Mouse (Mus musculus): ENCODE data around the gene Zp2.
A peak's percentile ranks its signal among the peaks of the same experiment; 100 is the strongest.

Zp2 gene

DNA sequence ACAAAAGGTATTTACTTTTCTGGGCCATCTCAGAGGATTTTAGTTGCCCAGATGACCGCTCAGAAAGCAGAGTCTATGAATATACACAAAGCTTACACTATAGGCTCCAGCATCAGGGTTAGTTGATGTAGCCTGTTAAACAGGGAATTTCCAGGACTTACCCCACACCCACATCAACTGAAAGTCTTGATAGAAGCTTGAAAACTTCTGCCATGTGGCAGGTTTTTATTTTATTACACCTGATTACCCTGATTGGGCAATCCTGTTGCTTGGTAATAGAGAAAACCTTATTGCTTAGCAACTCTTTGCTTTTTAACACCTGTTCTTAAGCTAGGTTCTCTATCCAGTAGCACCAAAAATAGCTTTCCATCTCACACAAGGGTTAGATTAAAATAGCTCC, 2.3 kb downstream of the Zp2 start:
- DNase-seq (ENCODE audit: low spot score in 2 of 2) = no peak

DNA sequence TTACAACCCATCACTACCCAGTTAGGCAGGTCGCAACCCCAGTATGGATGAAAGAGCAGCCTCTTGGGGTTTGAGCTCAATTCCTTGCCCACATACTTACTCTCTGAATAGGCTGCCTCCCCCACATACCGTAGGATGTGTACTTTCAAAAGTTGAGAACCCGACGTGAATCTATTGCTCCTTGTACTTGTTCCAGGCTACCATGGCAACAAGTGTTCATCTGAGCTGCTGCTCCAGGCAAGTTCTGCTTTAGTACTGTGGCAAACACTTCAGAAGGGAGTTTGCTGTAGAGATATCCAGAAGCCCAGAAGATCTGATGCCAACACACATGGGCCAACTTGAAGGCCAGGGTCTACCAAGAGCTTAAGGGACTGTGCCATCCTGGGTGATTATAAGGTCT, 16.1 kb downstream of the Zp2 start:
- no peak for DNase-seq (ENCODE audit: low spot score in 2 of 2)

DNA sequence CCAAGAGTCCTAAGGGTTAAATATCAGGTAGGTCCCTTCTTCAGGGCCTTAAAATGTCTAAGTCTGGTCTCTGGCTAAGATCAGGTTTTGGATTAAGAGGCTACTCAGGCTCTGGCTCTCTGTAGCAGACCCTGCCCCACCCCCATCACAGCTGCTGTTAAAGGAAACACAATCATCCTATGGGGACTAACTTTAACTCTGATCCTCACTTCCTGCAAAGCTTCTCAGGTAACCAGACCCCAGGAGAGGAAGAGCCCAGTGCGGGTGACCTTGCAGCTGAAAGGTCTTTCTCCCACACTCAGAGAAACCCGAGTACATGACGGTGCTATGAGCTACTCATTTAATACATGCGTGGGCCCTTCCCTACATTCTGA, 17.4 kb downstream of the Zp2 start:
- no peak for DNase-seq (ENCODE audit: low spot score in 2 of 2)

DNA sequence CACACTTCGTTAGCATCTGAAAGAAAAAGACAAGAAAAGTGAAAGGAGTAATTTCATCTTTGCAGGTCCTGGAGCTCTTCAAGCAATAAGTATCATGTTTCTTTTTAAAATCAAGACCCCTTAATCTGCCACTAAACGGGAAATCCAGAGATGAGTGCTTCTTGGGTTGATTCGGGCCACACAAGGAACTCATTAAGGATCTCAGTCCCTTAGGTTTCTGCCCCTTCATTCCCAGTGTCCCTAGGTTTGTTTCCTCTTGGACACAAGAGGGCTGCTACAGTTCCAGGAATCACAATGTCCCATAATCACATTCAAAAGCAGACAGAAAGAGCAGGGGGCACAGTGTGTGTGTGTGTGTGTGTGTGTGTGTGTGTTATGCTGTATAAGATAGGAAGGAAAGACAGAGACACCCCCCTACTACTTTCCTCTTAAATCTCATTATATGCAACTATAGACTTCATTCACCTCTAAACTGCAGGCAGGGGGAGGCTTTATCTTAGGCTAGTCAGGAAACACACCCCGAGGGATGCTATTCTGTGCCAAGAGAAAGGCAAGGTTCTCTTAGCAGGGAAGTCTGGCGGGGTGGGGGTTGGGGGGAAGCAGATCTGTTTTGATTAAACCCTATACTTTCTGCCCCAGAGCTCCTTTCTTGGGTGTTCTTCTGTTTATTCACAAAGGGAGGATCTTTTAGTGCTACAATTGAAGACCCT, 18.0 kb downstream of the Zp2 start:
- no peak for DNase-seq (ENCODE audit: low spot score in 2 of 2)

DNA sequence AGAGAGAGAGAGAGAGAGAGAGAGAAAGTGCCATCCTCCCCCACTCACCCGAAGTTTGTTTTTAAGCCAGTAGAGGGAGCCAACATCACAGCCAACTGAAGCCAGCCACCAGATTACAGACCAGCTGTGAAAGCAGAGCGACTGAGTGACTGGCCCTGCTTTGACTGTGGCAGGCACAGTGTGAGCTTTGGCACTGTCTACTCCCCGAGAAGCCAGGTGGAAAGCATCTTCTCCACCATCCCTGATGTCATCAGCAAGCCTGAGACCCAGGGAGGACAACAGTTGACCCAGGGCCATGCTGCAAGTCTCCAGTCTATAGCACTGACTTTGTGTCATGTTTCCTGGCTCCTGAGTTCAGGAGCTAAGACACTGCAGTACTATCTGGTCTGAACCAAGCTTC, 20.2 kb downstream of the Zp2 start:
- no peak for DNase-seq (ENCODE audit: low spot score in 2 of 2)

DNA sequence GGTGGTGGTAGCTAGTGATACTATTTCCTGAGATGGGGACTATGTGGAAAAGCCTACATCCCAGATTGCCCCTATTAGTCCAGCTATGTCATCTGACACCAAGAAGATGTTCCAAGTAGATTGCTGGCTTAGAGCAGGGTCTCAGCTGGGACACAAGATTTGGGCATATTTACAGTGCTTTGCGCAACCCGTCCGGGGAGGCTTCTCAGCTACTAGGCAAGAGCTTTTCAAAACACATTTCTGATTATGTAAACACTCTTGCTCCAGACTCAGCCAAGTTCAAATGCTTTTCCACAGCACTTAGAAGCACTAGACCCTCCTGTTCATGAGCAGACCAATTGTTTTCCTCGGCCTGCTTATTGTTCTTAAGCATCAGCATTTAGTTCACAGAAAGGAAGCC, 21.3 kb downstream of the Zp2 start:
- DNase-seq (ENCODE audit: low spot score in 2 of 2) = no peak

DNA sequence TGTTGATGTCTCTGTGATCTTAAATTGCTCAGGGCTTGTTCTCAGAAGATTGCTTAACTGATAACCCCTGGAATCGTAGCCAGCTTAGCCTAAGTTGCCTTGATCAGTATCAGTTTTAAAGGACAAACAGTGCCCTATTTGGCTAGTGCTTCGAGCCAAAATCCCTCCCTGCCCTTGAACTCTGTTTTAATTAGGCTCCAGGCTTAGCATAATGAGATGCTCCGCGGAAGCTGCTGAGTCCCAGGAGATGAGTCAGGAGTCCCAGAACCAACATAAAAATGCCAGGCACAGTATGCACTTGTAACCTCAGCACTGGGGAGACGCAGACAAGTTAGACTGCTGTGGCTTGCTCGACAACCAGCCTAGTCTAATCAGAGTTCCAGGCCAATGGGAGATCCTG, 27.6 kb downstream of the Zp2 start:
- DNase-seq (ENCODE audit: low spot score in 2 of 2) = no peak

DNA sequence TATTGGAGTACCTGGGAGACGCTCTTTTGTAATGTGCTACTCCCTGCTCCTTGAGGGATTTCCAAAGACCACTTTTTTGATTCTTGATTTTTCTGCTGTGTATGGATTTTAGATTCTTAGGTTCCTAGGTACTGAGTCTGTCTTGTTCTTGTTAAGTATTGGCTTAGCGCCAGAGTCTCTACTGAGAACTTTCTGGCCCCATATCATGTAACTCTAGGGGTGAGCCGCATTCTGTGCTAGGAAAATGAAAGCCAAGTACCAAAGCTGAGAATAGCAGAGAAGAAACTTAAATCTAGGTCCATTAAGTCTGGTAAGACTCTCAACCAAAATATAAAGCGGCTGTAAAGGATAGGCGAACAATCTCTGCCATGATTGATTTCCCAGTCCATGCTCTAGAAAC, 28.1 kb downstream of the Zp2 start:
- DNase-seq (ENCODE audit: low spot score in 2 of 2) = no peak

DNA sequence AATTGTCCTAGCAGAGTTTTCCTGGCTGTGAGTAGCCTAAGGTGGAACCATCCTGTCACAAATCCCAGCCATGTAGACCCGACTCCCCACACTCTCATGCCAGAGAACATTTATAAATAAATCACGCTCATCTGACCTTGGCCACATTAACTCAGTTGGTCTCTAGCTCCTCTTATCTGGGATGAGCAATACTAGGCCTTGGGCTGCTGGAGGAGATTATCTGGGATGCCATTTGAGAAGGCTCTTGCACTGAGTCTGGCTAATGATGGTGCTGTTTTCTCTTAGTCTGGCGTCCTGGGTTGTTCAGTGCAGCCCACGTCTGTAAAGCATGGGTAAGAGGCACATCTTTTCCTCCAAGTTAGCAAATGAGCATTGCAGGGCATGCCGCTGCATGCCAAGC, 35.4 kb downstream of the Zp2 start:
- no peak for DNase-seq (ENCODE audit: low spot score in 2 of 2)

DNA sequence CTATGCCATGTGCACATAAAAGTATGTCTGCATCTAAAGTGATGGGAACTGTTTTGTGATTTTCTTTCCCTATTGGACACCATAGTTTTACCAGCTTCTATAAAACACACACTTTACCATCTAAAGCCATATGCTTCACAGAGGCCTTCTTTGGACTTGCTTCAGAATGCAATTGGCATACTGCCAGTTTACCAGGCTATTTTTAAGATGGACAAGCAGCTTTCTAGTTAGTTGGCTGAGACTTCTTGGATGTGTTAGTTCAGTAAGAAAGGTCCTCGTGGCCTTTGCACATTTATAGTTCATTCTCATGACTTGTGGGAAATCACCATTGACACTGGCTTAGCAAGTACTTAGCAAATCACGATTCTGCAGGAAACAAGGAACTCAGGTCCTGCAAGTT, 38.7 kb downstream of the Zp2 start:
- DNase-seq (ENCODE audit: low spot score in 2 of 2) = no peak

DNA sequence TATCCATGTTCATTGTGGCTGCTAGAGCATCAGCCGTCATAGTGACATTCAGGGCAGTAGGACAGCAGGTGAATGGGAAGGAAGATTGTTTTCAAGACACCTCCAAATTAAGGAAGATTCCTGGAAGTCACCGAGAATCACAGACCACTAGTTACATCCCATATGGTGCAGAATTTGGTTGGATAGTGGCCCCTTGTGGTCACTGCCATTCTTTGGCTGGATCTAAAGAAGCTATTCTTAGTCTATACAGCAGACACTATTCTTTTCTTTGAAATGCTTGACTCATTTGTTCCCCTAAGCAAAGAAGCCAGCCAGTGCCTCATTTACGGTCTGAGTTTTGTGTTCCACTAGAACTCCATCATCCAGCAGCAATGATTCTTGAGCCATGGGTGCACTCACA, 40.1 kb downstream of the Zp2 start:
- no peak for DNase-seq (ENCODE audit: low spot score in 2 of 2)

DNA sequence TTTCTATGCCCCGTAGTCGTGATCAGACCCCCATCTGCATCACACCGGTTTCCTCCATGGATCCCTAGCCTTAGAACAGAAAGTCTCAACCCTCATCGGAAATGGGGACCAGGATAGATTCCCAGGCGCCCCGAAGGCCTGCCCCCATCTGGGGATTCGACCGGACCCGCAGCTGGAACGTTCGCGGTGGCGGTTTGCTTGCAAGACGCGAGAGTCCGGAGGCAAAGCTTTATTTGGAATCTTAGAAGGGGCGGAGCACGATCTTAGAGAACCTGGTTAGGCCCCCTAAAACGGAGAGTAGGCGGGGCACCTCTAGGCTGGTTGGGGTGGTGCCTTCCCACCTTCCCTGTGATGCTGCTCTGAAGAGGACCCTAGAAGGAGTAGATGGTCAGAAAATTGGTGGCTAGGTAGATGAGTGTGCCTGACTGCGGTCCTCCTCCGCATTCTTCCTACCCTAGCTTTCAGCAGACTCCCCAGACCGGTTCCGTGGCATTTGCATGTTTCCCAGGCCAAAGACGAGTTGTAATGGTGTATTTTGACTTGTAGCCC, 42.0 kb downstream of the Zp2 start:
- DNase-seq (ENCODE audit: low spot score in 2 of 2) = no peak

DNA sequence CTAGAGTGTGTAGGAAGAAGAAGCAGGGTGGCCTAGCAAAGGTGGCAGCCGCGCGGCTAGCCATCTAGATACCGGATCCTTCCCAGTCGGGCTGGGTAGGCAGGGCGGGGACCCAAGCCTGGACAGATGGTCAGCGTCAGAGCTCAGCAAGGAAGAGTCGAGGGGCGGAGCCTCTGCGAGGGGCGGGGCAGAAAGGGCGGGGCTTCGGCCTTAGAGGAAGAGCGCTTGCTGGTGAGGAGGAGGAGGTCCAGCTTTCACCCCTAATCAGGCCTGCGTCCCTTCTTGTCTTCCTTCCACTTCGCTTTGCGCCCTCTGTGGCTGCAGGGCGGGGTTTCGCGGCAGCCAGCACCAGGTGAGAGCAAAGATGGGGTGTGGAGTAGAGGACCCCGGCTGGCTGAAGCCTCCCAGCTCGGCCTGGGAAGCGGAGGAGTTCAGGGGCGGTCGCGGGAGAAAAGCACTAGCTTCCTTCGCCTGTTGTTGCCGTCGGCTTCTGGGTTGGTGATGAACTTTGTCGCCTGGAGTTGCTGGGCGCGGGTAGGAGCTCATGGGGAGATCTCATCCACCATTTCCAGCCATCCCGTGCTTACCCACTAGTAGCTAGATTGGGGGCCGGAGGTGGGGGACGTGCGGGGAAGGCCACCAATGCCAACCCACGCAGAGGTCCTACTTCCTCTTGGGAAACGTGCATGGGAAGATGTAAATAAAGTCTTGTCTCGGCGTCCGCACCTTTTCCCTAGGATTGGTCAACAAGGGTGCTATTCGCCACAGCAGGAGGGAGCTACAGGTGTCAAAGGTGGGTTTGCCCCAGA, 42.7 kb downstream of the Zp2 start, which contains the start of gene Tmem159:
Gene Tmem159 (plus strand): TSS at position 190 of the 809 bp plus-strand sequence.
- DNase-seq (ENCODE audit: low spot score in 2 of 2) = peak; percentile 60 to 74

DNA sequence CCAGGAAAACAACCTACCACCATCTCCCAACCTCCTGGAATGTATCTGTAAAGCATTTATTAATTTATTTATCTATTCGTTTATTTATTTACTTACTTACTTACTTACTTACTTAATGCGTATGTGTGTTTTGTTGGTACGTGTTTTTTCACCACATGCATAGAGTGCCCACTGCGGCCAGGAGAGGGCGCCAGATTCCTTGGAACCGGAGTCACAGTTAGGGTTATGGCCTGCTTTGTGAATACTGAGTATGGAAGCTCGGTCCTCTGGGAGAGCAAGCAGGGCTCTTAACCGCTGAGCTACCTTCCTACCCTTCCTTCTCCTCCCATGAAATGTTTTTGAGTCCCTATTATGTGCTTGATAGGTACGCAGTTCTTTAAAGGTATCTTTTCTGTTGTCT, 46.7 kb downstream of the Zp2 start:
- peak; percentile 18 to 19 for DNase-seq (ENCODE audit: low spot score in 2 of 2)

DNA sequence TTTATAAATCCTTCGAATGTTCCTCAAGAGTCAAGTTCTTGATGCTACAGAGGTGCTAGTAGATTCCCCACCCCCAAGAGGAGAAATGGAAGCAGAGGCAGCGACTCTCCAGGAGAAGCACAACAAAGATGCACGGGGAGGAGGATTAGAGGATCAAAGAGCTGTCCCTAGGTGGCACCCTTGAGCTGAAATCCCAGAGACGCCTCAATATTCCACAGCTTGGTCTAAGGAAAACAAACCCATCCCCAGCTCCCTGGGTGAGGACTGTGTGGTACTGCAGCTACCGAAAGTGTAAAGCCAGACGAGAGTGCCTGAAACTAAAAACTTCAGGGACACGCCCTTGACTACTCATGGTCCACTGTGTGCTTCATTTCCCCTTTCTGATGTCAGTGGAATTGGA, 47.2 kb downstream of the Zp2 start:
- no peak for DNase-seq (ENCODE audit: low spot score in 2 of 2)

DNA sequence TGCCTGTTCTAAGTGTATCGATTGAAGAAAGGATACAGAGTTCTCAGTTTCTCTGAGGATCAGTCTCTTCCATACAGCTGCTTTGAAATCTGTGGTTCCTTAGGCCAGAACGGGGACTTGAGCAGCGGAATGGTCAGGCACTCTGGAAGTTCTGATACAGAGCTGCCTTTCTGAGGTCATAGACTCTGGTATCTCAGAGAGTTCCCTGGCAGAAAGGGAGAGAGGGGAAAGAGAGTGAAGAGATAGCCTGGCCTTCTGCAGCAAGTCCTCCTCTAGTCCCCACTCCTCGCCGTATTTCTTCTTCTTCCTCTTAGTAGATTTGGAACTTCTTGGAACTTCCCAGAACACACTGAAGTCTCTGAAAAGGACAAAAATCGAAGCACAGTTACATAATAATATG, 49.9 kb downstream of the Zp2 start, which contains the start of gene Dnah3:
Gene Dnah3 (minus strand): TSS at position 101 of the 400 bp plus-strand sequence.
- DNase-seq (ENCODE audit: low spot score in 2 of 2) = no peak

DNA sequence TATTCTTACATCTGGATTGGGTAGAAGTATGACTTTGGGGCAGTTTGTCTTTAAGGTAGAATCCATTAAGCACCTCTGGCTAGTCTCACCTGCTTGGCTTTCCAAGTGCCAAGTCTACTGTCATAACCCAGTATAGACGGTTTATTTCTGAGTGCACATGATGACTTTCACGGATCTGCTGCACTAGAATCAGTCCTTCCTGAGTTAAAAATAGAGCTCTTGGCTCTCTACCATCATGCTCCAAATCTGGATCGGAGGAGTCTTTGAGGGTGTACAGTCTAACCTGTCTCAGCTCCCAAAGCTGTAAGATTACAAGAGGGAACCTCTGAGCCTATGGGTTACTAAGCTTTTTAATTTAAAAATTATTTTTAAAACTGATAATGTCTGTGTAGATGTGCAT, 50.9 kb downstream of the Zp2 start:
- DNase-seq (ENCODE audit: low spot score in 2 of 2) = no peak

DNA sequence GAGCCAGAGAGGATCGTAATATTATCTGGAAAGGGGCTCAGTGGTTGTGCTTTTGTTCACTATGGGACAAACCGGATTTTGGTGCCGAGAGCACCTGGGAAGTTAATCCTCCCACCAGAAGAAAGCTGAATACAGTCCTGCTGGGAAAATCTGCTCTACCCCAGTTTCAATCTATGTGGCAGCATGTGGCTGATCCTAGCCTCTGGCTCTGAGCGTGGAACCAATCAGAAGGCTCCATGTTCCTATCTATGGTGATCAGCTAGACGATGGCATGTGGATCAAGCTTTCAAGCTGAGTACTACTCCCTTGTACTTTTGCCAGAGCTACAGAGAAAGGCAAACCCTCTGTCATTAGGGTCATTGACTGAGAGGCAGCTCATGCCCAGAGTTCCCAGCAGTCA, 52.1 kb downstream of the Zp2 start:
- DNase-seq (ENCODE audit: low spot score in 2 of 2) = no peak

DNA sequence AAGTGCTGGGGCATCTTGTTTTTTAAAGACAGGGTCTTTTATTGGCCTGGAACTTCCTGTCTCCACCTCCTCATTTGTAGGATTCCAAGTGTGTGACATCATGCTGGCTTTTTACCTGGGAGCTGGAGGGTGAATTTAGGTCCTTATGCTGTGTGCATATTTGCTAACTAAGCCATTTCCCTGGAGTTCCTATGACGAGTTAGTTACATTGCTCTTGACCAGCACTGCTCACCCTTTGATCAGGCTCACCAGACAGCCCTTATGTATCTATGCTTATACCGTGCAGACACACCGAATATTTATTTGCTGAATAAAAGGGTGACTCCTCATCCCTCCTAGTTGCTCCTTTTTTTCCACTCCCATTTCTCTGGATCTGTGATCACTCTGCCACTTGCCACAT, 64.9 kb downstream of the Zp2 start:
- no peak for DNase-seq (ENCODE audit: low spot score in 2 of 2)

All from natural killer cell, adult 2 months (primary cell).